Mouse (Mus musculus) cortical plate, adult 2 months (tissue): ENCODE data around the gene Tnpo2.

Source experiments
- CTCF ChIP-seq: fragments of 200-500 bp; IDR thresholded peaks from 2 replicates; pipeline ENCODE4 v1.5.1; 2011; ENCODE audit warnings: mild to moderate bottlenecking, control low read depth, low read length; ENCODE audit not compliant: insufficient read depth; ENCODE audit errors: extremely low read depth
- POLR2A ChIP-seq: fragments of 200-500 bp; IDR thresholded peaks from 2 replicates; pipeline ENCODE4 v1.6.1; 2011; ENCODE audit warnings: mild to moderate bottlenecking, low read length, control low read depth; ENCODE audit not compliant: insufficient read depth; ENCODE audit errors: extremely low read depth

- TF ChIP-seq POLR2A (no peak), CTCF (no peak)
Observed at GRCm38 (mm10) chr8:85090856-85091255, 54.1 kb downstream of the Tnpo2 start.
